Mouse (Mus musculus) olfactory bulb, adult 2 months (tissue): ENCODE data around the gene Psg25.
"Not testable (repeated sequence)": the region's sequence is repeated elsewhere in the genome, so short reads cannot be mapped to it uniquely, and the experiment has no call there.

Source experiments
- CTCF ChIP-seq: fragments of 200-500 bp; IDR thresholded peaks from 2 replicates; pipeline ENCODE4 v1.5.1; 2012; ENCODE audit warnings: low read depth, mild to moderate bottlenecking, low read length, moderate library complexity; ENCODE audit not compliant: insufficient read depth
- POLR2A ChIP-seq: fragments of 200-500 bp; IDR thresholded peaks from 2 replicates; pipeline ENCODE4 v1.6.1; 2012; ENCODE audit warnings: mild to moderate bottlenecking, low read depth, low read length, moderate library complexity; ENCODE audit not compliant: insufficient read depth

DNA sequence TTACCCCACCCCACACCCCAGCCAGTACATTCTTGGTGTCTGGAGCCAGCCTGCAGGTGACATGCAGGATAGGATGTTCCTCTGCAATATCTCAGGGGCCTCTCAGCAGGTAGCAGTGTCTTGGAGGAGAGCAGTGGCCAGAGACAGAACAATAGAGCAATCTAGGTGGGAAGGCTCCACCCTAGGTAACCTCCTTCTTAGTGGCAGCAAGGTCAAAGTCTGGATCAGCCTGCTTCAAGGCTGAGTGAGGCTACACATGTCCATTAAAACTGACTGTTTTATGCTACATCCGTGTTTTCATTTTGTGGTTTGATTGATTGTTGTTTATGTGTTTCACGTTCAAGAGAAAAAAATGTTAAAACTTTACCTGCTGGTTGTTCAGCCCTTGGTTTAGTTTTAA is 19.7 kb downstream of the Psg25 start:
- TF ChIP-seq POLR2A, CTCF: not testable (repeated sequence)
